Mouse (Mus musculus): ENCODE data around the gene Plxnd1.

Plxnd1 gene

DNA sequence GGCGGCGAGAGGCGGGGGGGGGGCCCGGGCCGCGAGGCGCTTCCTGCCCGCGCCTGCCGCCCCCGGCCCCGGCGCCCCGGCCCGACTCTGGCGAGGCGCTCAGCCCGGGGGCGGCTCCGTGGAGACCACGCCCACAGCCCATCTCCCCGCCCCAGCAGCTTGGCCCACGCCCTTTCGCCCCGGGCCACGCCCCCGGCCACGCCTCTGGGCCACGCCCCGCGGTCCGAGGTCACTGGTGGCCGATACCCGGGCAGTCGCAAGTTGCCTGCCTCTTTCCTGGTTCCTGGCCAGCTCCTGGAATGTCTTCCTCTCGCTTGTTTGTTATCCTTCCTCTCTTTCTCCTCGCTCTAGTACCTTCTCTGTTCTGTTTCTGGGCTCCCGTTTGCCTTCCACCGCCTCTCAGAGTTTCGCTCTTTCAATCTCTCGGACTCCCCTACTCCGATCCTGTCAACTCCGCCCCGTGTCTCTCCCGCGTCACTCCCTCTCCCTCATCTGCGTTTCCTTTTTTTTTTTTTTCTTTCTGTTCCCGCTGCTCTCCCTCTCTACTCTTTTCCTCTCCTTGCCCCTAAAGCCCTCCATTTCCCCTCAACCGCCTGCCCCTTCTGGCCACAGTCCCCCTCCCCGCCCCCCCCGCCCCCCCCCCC lies at the start of gene Plxnd1:
Gene Plxnd1 (minus strand): TSS at position 129 of the 644 bp plus-strand sequence.
- peak; percentile 72 to 86 for DNase-seq (ENCODE audit: low spot score in 2 of 2)

DNA sequence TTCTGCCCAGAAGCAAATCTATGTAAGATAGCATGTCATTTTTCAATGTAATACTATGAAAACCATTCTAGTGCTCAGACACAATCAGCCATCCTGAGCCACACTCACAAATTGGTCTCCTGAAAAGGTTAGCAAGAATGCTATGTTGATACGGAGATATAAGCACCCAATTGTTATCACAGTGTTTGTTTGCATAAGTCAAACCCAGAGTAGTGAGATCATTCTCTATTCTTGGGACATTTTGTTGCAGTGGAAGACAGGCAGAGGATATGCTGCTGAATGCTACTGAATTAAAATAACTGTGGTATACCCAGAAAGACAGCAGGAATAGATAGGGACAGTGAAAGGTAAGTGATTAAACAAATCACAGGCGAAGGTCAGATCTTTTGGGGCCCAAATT lies 49.2 kb upstream of the Plxnd1 start:
- no peak for DNase-seq (ENCODE audit: low spot score in 2 of 2)

DNA sequence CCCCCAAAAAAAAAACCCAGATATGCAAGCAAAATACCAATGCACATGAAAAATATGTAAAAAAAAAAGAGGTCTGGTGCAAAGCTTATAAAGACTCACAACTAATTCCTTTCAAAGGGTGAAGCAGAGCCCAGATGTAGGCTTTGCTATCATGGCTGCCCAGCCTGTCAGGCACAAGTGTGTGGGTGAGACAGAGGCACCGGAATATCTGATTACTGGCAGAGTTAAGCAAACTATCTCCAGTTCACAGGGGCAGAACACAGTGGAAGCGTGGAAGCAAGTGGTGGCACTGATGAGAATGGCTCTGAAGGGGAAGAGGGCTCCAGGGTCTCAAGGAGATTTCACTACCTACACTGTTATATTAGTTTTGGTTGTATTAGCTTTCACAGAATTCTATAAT lies 43.4 kb upstream of the Plxnd1 start:
- no peak for DNase-seq (ENCODE audit: low spot score in 2 of 2)

DNA sequence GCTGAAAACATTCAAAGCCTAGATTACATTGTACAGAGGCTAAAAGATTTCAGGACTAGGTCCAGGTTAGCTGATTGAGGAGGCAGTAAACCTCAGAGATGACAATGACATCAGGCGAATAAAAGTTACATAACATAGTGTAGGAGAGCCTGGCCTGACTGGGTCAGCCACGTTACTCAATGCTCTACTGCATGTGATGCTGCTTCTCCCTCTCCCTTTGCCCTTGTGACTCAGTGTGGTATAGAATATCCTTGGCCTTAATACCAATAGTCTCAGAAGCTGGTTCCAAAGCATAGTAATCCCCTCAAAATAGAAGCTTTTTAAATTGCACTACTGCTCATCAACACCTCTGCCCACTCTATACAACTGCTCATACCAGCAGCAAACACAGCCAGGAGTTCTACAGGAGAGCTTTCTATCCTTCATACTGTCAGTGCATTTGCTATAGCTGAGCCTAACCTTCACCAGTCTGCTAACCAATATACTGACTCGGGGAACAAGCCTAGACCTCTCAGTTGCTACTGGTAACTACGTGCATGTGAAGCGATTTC lies 42.6 kb upstream of the Plxnd1 start:
- no peak for DNase-seq (ENCODE audit: low spot score in 2 of 2)

DNA sequence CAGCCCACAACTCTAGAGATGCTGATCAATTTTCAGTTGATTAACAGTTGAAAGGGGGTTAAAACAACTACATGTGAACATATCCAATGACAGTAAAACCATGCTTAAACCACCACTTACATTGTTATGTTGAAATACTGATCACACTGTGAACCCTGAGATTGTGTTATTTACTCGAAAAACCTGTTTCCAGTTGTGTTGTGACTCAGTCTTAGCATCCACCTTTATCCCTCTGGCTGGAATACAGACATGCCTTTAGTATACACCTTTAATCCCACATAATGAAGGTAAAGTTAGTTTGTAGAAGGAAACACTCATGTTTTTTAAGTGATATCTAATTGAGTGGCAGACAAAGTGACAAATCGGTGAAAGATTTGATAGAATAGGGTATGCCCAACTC lies 41.8 kb upstream of the Plxnd1 start:
- no peak for DNase-seq (ENCODE audit: low spot score in 2 of 2)

DNA sequence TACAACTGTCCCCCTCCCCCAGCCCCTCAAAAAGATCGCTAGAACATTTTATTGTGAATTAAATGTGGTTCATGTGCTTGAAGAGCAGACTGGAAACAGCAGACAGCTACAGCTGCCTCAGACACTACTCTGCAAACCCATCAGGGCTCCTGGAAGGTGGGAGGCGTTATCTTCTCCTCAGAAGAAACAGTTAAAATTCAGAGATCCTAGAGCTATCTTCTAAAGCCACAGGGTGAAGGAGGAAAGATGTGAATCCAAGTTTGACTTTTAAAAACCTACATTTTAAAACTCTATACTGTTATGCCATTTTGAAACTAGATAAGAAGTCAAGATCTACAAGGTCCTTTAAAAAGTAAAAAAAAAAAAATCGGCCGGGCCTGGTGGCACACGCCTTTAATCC lies 36.2 kb upstream of the Plxnd1 start:
- DNase-seq (ENCODE audit: low spot score in 2 of 2) = no peak

DNA sequence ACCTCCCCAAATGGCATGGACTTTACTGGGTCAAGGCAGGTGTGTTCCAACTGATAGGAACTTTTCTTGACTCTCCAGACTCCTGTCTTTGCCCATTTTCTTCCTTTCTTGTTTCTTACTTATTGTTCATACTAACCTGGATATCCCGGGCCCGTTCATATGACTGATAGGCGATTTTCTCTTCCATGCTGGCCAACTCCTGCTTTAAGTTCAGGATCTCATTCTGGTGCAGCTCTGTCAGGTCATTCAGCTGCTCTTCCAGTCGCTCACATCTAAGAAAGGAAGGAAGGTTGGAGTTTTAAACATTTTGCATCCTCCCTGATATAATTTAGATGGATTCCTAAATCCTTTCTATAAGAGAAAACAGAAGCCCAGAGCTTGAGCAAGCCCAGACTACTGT lies 29.9 kb upstream of the Plxnd1 start:
- DNase-seq (ENCODE audit: low spot score in 2 of 2) = no peak

DNA sequence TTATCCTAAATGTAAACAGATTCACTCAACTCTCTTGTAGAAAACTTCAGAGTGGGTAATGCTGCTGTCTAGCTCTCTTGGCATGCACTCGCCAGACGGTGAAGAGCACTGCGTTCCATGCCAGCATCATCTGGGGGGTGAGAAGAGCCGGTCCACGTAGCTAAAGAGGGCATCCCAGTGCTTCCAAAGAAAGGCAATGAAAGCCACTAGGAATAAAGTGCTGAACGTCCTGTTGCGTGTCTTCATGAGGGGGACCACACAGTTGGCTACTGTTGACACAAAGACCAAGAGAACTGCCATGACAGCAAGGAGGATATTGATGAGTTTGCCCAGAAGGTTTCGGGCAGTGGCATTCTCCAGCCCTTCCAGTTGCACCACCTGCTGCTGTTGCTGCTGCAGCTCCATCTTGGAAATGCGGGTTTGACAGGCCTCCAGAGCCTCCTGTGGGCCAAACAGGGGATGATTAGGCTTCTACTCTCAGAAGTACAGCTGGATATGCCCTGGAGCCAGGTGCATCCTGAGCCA lies 27.2 kb upstream of the Plxnd1 start:
- DNase-seq (ENCODE audit: low spot score in 2 of 2) = no peak

DNA sequence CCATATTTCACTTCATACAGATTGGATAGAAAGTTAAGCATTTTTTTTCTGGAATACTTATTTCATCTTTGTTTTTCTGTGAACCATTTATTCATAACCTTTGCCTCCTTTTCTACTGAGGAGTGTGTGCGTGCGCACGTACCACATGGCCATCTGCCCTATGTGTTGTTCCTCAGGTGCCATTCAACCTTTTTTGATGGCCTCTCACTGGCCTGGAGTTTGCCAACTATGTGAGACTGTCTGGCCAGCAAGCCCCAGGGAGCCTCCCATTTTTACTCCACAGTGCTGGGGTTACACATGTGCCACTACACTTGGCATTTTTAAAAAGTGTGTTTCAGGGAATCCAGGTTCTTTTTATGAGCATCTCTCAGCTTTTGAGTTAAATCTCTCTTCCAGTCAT lies 21.1 kb upstream of the Plxnd1 start:
- DNase-seq (ENCODE audit: low spot score in 2 of 2) = no peak

DNA sequence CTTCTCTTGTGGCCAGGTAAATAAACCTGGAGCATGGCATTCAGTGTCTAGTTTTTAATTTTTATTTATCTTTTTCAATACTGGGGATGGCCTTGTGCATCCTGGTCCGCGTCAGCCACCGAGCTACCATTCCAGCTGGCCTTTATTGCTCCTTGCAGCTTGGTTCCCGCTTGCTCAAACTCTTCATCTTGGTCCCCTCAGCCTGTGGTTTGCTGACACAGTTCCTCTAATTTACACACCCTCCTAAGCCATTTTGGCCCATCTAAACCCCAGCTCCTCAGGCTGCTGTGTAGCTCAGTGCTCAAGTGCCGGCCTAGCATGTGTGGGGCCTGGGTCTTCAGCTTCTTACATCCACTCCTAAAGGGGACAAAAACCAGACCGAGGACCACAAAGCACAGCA lies 19.3 kb upstream of the Plxnd1 start:
- no peak for DNase-seq (ENCODE audit: low spot score in 2 of 2)

DNA sequence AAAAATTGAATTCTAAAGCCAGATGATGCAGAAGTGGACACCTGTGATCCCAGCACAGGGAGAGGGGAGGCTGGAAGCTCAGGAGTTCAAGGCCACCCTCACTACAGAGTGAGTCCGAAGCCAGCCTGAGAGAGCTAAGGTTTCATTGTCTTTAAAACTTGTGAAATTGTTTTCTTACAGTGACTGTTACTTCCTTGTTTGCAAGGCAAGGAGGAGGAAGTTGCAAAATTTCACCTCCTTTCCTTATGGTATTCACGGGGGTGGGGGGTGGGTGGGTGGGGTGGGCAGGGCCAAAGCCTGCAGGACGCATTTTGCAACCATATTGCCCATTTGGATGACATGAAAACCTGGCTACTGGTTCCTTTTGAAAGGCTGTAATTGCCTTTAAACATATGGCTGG lies 18.9 kb upstream of the Plxnd1 start:
- DNase-seq (ENCODE audit: low spot score in 2 of 2) = no peak

DNA sequence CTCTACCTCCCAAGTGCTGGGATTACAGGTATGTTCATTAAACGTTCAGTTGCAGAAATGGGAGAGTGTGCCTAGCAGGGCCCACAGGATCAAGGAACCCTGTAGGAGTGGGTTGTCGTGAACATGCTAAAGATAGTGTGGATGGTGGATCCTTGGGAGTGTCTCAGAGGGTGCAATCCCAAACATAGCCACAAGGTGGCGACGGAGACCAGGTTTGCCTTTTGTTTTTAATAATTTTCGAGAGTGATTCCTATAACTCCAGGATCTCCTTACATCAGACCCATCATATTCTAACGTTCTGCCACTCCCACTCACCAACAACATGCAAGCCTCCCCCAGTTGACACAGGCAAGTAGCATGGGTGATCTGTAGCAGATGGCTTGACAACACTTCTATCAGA lies 15.7 kb upstream of the Plxnd1 start:
- DNase-seq (ENCODE audit: low spot score in 2 of 2) = peak; percentile 70 to 85

DNA sequence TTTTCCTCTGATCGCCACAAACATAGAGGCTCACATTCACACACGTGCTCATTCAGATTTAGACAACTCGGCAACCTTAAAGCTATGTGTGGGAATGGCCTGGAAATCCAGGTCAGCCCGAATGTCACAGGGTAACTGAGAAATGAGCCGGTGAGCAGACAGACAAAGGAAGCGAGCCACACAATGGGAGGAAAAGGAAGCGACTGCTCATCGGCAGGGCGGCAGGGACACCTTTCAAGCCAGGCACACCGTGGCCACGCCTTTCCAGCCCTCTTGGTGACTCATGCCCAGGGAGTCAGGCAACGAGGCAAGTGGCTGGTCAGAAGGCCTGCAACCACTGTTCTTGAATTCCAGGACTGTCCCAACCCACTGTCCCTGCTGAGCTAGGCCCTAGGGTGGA lies 14.6 kb upstream of the Plxnd1 start:
- DNase-seq (ENCODE audit: low spot score in 2 of 2) = no peak

DNA sequence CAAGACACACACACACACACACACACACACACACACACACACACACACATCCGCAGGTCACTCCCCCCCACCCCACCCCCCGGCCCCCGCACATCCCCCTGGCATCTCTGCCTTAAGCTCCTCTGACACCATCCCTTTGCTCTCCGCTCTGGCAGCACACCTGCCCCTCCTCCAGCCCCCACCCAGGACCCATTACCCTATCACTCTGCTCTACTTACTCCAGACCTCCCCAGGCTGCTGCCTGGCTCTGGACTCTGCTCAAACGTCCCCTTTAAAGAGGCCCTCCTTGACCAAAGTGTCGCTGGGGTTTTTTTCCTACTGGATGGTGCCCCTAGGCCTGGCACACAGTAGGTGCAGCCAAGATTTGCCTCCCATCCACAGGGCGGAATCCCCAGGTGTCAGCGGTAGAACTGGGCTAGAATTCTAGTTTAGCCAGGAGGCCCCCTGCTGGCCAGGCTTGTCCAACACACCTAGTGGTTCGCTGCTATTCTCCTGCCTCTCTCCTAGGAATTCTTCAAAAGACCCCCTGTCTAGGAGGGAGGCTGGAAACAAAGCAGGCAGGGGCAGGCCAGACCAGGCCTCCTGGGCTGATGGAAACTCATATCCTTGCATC lies 12.9 kb upstream of the Plxnd1 start:
- DNase-seq (ENCODE audit: low spot score in 2 of 2) = peak; percentile 28 to 59

DNA sequence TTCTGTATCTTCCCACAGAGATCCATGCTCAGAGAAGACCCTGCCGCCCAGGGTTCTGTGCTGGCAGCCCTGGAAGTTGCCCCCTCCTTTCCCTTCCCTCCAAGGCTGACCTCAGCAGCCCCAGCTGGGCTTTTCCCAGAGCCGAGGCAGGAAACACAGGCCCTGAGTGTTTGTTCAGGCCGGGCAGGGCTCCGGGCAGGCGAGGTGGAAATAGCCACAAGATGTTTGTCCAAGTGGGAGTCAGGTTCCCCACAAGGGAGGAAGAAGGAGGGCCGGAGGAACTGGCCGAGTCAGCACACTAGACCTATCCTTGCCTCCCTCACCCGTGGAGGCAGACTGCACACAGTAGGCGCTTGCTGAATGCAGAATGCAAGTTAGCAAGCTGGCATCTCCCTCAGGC lies 11.9 kb upstream of the Plxnd1 start:
- peak in 1 of 2 experiments; percentile 28 for DNase-seq (ENCODE audit: low spot score in 2 of 2)

DNA sequence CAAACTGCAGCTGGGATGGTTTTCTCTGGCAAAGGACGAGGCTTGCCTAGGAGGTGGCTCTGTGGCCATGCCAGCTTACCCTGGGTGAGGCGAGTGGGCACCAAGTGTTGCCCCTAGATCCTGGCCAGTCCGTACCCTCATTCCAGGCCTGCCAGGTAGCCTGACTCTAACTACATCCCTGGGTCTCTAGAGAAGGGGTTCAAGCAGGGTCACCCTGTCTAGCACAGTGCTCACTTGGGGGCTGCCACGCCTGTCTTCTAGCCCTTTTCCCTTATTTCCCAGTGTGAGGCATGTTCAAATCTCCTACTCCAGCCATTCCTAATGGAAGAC lies 11.1 kb upstream of the Plxnd1 start:
- no peak for DNase-seq (ENCODE audit: low spot score in 2 of 2)

DNA sequence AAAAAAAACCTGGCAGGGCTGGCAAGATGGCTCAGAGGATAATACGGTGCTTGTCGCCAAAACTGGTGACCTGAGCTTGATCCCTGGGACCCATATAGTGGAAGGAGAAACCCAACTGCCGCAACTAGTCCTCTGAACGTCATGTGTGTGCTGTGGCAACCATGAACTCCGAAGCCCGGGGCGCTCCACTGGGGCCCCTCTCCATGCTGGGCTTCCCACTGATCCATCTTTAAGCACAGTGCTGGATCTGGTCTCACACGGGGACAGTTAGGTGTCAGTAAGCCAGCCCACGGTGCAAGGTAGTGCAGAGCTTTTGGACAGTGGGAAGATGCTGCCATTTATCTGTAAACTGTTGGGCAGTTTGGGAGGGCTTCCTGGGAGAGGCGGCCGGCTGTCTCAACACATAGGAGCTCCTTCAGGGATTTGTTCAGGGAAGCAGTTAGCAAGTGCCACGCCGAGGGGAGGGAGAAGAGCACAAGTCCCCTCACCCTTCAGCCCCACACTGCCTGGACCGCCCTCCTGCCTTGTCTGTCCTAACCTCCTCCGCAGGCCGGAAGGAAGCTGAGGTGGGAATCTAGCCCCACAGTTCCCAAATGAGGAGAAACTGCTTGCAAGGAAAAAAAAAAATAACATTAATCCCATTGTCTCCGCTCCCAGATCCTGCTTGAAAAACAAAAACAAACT lies 10.6 kb upstream of the Plxnd1 start:
- no peak for DNase-seq (ENCODE audit: low spot score in 2 of 2)

DNA sequence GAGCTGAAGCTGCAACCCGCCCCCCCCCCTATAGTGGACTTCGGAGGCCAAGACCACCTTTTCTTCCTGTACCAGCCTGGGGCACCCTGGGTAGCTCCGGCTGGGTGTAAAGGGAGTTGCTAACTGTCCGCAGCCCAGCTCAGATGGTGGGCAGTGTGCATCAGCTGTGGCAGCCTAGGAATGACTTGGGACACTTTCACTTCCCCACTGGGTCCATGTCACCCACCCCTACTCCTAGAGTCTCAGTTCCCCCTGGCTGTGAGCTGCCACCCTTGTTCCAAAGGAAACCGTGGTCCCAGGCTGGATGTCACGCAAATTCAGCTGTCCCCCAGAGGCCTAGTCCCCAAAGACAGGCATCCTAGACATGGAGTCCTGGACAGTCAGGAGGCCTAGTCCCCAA lies 9.9 kb upstream of the Plxnd1 start:
- DNase-seq (ENCODE audit: low spot score in 2 of 2) = no peak

DNA sequence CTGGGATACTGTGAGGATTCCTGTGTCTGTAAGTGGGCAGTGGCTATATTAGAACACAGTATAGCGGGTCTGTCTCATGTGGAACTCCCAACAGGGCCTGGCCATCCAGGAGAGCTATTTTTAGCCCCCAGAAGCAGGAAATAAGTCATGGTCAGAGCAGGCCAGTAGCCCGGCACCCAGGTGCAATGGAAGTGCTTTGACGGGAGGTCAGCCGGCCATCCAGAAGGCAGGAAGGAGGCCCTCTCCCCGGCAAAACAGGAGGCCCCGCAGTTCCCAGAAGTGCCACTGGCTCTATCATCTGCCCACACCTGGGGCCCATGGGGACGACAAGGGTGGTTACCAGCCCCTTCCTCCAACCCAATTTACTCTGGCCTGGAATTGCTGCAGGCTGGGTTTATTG lies 9.3 kb upstream of the Plxnd1 start:
- no peak for DNase-seq (ENCODE audit: low spot score in 2 of 2)

DNA sequence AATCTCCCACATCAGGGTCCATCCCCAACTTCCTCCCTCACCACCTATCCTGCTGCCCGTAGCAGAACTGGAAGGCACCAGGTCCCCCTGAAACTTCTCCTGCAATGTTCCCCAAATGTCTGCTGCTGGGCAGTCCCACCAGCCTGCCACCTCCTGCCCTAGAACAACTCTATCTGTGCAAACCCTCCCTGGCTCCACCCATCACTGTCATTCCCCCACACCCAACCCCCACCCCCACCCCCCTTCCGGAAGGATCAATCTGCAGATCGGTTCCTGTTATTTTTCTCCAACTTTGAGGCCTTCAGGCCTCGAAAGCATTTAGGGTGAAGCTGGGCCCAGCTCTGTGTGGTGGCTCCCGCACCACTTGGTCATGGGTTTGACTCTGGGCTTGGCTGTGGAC lies 8.7 kb upstream of the Plxnd1 start:
- no peak for DNase-seq (ENCODE audit: low spot score in 2 of 2)

DNA sequence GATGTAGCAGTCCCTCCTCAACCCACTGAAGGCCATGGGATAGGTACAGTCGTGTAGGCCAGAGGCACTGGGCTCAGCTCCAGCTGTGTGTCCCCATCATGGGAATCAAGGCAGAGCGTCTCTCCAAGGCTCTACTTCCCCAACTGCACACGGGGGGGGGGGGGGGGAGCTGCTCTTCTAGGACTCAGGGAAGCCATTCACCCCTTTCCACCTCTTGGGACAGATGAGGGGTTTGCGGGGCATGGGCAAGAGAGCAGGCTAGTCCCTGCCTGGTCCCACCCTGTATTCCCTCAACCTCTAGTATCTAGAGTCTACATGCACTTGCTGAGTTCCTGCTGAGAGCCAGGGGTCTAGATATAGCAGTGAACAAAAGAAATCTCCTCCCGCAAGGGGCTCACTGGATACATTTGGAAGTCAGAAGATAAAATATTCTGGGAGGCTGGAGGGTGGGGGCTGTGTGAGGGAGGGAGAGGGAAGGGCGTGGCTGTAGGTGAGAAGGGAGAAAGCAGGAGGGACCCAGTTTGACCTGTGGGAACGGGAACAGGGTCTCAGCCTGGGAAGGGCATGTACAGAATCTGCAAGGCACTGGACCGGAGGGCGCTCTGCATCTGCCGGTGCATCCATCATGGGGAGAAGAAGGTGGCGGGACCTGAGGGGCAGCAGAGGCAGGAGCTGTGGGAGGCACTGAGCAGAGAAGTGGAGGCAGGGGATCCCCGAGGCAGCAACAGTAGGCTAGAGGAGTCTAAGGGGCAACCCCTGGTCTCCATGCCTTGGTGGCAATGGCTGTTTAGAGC lies 7.7 kb upstream of the Plxnd1 start:
- DNase-seq (ENCODE audit: low spot score in 2 of 2) = no peak

DNA sequence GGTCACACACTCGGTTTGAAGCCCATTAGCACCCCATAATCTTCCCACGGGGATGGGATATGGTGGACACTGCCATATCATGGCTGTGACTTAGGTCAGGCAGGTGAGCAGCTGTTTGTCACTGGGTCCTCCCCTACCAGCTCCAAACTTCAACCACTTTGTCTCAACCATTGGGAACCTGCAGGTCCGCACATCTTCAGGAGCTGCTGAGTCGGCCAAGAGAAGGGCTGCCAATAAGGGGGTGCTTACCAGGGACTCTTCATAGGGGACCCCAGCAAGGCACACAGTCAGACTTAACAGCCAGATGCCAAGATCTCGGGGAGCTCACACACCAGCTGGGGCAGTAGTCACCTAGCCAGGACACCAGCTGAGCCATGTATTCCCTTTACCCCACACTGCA lies 6.0 kb upstream of the Plxnd1 start:
- no peak for DNase-seq (ENCODE audit: low spot score in 2 of 2)
